Comparison of ENCODE assay signal across 9 mouse cellular contexts in genomic region chr17:81542313-81543185, GRCm38 (mm10).
DNase-seq lines count a peak whose midpoint lies in the region; ATAC-seq lines count a peak whose summit lies in the region.
"Had no signal": no experiment of that assay in that cellular context is flagged by ENCODE, and none has a peak within 500 bp of the region (broad histone marks: within the 10 kb centered on the region; RNA-seq: fewer than 3 reads in every experiment).

No protein-coding gene starts in this region.

- H3K36me3 ChIP-seq in heart, embryonic 11.5 days (ENCODE audit: control insufficient read depth, insufficient read depth, low read length), result no peaks in the 10 kb centered on the region

- H3K4me1 ChIP-seq in heart, embryonic 11.5 days (ENCODE audit: control insufficient read depth, insufficient read depth, low read length), result peaks cover 38% of the 10 kb centered on the region

- ATAC-seq in heart, embryonic 11.5 days (replicated peaks; ENCODE audit: insufficient number of reproducible peaks, low FRiP score, low TSS enrichment), result no peak

- 81% methylated on average over 12 of the region's 12 CpGs for WGBS in heart, embryonic 11.5 days (ENCODE audit: insufficient replicate concordance)

- H3K4me3 ChIP-seq in heart, embryonic 11.5 days (ENCODE audit: low read depth, low read length), result no peak overlapping the region

- no peak overlapping the region for H3K4me2 ChIP-seq in heart, embryonic 11.5 days

- no peaks in the 10 kb centered on the region for H3K27me3 ChIP-seq in heart, embryonic 11.5 days (ENCODE audit: control insufficient read depth, insufficient read depth, low read length)
- H3K27me3 ChIP-seq: CH12.LX had no signal

- no peaks in the 10 kb centered on the region for H3K9me3 ChIP-seq in heart, embryonic 11.5 days (replicated peaks; ENCODE audit: control insufficient read depth, low read length)

- peak; percentile 94 for DNase-seq in heart, adult 11 months
- DNase-seq in brain, embryonic 18.5 days (ENCODE audit: low read depth, low spot score), result peak; percentile 37
- peak; percentile 61 for DNase-seq in gastrocnemius, postnatal 25 days
- DNase-seq in layer of hippocampus, adult 8-10 months (ENCODE audit: low spot score in 2 of 2), result peak; percentile 50 to 63
- no peak for DNase-seq in spleen, postnatal 36 days (ENCODE audit: low spot score in 2 of 2)
- DNase-seq in kidney, adult 9 months, result no peak
- no peak for DNase-seq in urinary bladder, adult 18-20 months (ENCODE audit: low spot score in 2 of 2)

- no peak overlapping the region for H3K9ac ChIP-seq in heart, embryonic 11.5 days (ENCODE audit: low read depth, low read length)

- H3K27ac ChIP-seq in heart, embryonic 11.5 days (ENCODE audit: low read depth, low read length), result no peak overlapping the region

Comparison
In these comparisons a context has a peak if more than half of its experiments do, and no peak if none do; other contexts are left out.
1. DNase-seq: peak in heart, adult 11 months (single experiment), brain, embryonic 18.5 days (single experiment), gastrocnemius, postnatal 25 days (single experiment) and layer of hippocampus, adult 8-10 months (2 of 2); none in spleen, postnatal 36 days (0 of 2), kidney, adult 9 months (single experiment) and urinary bladder, adult 18-20 months (0 of 2).